Mouse (Mus musculus) cerebellum, adult 2 months (tissue): ENCODE measurements around the gene Zfp326.

Experiments used
- CTCF ChIP-seq: fragments of 200-500 bp; IDR thresholded peaks from 2 replicates; pipeline ENCODE4 v1.5.1; 2011; ENCODE audit warnings: low read depth, mild to moderate bottlenecking, control low read depth, low read length, moderate library complexity, borderline replicate concordance; ENCODE audit not compliant: insufficient read depth
- POLR2A ChIP-seq: fragments of 200-500 bp; IDR thresholded peaks from 2 replicates; pipeline ENCODE4 v1.6.1; 2011; ENCODE audit warnings: low read length, control low read depth, borderline replicate concordance; ENCODE audit not compliant: insufficient read depth

- TF ChIP-seq CTCF (no peak), POLR2A (no peak)
Observed at GRCm38 (mm10) chr5:105858754-105859694, 17.3 kb upstream of the Zfp326 start.
